Mouse (Mus musculus) hindbrain, embryonic 16.5 days (tissue): ENCODE measurements around the gene Prss30. TPM values are rescaled to one million over a fixed set of nuclear protein-coding genes. Genes with fewer than 3 reads are reported as not detected.

Source experiments
- ATAC-seq: fragments of 200-750 bp; cut with Nextera tagmentation; 2 replicates; pipeline ENCODE4 v1.8.0; 2017; ENCODE audit warnings: moderate TSS enrichment, moderate library complexity
- H3K27ac ChIP-seq: fragments of 300-500 bp; sonication (generic); 2 replicates; pipeline ENCODE4 v1.5.1; 2014; ENCODE audit warnings: low read depth, mild to moderate bottlenecking, control low read depth, low read length, moderate library complexity
- H3K27me3 ChIP-seq: fragments of 300-500 bp; sonication (generic); replicated peaks from 2 replicates; pipeline ENCODE4 v1.6.1; 2014; ENCODE audit warnings: low read length; ENCODE audit not compliant: control insufficient read depth, insufficient read depth
- H3K36me3 ChIP-seq: fragments of 300-500 bp; sonication (generic); 2 replicates; pipeline ENCODE4 v1.6.1; 2014; ENCODE audit warnings: mild to moderate bottlenecking, low read length, moderate library complexity, mixed read lengths; ENCODE audit not compliant: control insufficient read depth, insufficient read depth
- H3K4me1 ChIP-seq: fragments of 300-500 bp; sonication (generic); 2 replicates; pipeline ENCODE4 v1.6.1; 2014; ENCODE audit warnings: low read depth, low read length; ENCODE audit not compliant: control insufficient read depth, insufficient read depth
- H3K4me2 ChIP-seq: fragments of 300-500 bp; sonication (generic); 2 replicates; pipeline ENCODE4 v1.6.1; 2014; ENCODE audit warnings: mild to moderate bottlenecking, low read length, control low read depth, moderate library complexity
- H3K4me3 ChIP-seq: fragments of 300-500 bp; sonication (generic); 2 replicates; pipeline ENCODE4 v1.5.1; 2014; ENCODE audit warnings: mild to moderate bottlenecking, low read length, control low read depth, moderate library complexity
- H3K9ac ChIP-seq: fragments of 300-500 bp; sonication (generic); 2 replicates; pipeline ENCODE4 v1.6.1; 2014; ENCODE audit warnings: low read depth, mild to moderate bottlenecking, control low read depth, low read length, moderate library complexity
- H3K9me3 ChIP-seq: fragments of 300-500 bp; sonication (generic); 2 replicates; pipeline ENCODE4 v1.6.1; 2014; ENCODE audit warnings: mild to moderate bottlenecking, low read length, moderate library complexity; ENCODE audit not compliant: control insufficient read depth
- WGBS: fragments of 180-500 bp; shearing (Covaris S2); extraction: QIAGEN DNeasy Blood & Tissue Kit; methylation state at CpG from one replicate; pipeline ENCODE4 v1.1.7; 2014; 5-methylcytosine and 5-hydroxymethylcytosine counted together
- polyA plus RNA-seq: library from polyadenylated mRNA; unstranded; fragments of >200 nt; fragmentation: Nextera tagmentation; extraction: Ambion mirVana; gene quantifications from 2 replicates; pipeline ENCODE4 v1.2.1, GENCODE M21; 2015

Gene Prss30
- polyA plus RNA-seq, 1 experiment from 2014 or later = not detected

- WGBS = 12% methylated on average over 31 of the region's 31 CpGs
- Histone ChIP-seq H3K9me3 (no peaks in the 10 kb centered on the region), H3K4me1 (peaks cover 7% of the 10 kb centered on the region), H3K4me3 (peak overlapping the region; percentile 36), H3K4me2 (peak overlapping the region; percentile 65), H3K27me3 (no peaks in the 10 kb centered on the region), H3K36me3 (no peaks in the 10 kb centered on the region), H3K9ac (peak overlapping the region; percentile 74), H3K27ac (peak overlapping the region; percentile 12; the same call in 1 of the 2 replicates)
- peak; percentile 86 for ATAC-seq
These were observed 13.4 kb upstream of the Prss30 start for GRCm38 (mm10) chr17:23993559-23994428.

- peak; percentile 69 for ATAC-seq
- Histone ChIP-seq H3K4me1 (peaks cover 7% of the 10 kb centered on the region), H3K27me3 (no peaks in the 10 kb centered on the region), H3K9ac (peak overlapping the region; percentile 43; the same call in 1 of the 2 replicates), H3K4me2 (peak overlapping the region; percentile 65), H3K9me3 (no peaks in the 10 kb centered on the region), H3K27ac (0 out of 2 replicates have a peak overlapping the region, but pooled peaks have one; percentile 23), H3K36me3 (no peaks in the 10 kb centered on the region), H3K4me3 (peak overlapping the region; percentile 36)
- WGBS = 73% methylated on average over 8 of the region's 9 CpGs
These were observed 12.6 kb upstream of the Prss30 start for GRCm38 (mm10) chr17:23992789-23993553.

GRCm38 (mm10) chr17:23989802-23990201 lies 9.4 kb upstream of the Prss30 start:
- no peaks in the 10 kb centered on the region for H3K27me3 ChIP-seq
- no peak overlapping the region for H3K4me2 ChIP-seq
- ATAC-seq = no peak
- no peak overlapping the region for H3K9ac ChIP-seq
- peaks cover 7% of the 10 kb centered on the region for H3K4me1 ChIP-seq
- 35% methylated on average over 2 of the region's 2 CpGs for WGBS
- H3K4me3 ChIP-seq = no peak overlapping the region
- no peaks in the 10 kb centered on the region for H3K36me3 ChIP-seq
- H3K9me3 ChIP-seq = no peaks in the 10 kb centered on the region
- no peak overlapping the region for H3K27ac ChIP-seq

- H3K9ac ChIP-seq = no peak overlapping the region
- no peak for ATAC-seq
- no peaks in the 10 kb centered on the region for H3K4me1 ChIP-seq
- no peaks in the 10 kb centered on the region for H3K9me3 ChIP-seq
- 80% methylated on average over 1 of the region's 1 CpGs for WGBS
- H3K36me3 ChIP-seq = no peaks in the 10 kb centered on the region
- H3K4me2 ChIP-seq = no peak overlapping the region
- H3K4me3 ChIP-seq = no peak overlapping the region
- no peaks in the 10 kb centered on the region for H3K27me3 ChIP-seq
- no peak overlapping the region for H3K27ac ChIP-seq
These were observed 4.6 kb upstream of the Prss30 start for GRCm38 (mm10) chr17:23984989-23985388.

GRCm38 (mm10) chr17:23982912-23983311 lies 2.5 kb upstream of the Prss30 start:
- Histone ChIP-seq H3K4me2 (no peak overlapping the region), H3K27me3 (no peaks in the 10 kb centered on the region), H3K4me3 (no peak overlapping the region), H3K9me3 (no peaks in the 10 kb centered on the region), H3K27ac (no peak overlapping the region), H3K36me3 (no peaks in the 10 kb centered on the region), H3K9ac (no peak overlapping the region), H3K4me1 (no peaks in the 10 kb centered on the region)
- ATAC-seq = no peak
- WGBS = 65% methylated on average over 4 of the region's 4 CpGs

GRCm38 (mm10) chr17:23979471-23979870 lies 895 bp downstream of the Prss30 start:
- H3K27ac ChIP-seq = no peak overlapping the region

GRCm38 (mm10) chr17:23976665-23977064 lies 3.7 kb downstream of the Prss30 start:
- H3K4me1 ChIP-seq = no peaks in the 10 kb centered on the region
- H3K27ac ChIP-seq = no peak overlapping the region
- no peak overlapping the region for H3K4me3 ChIP-seq
- no peaks in the 10 kb centered on the region for H3K36me3 ChIP-seq
- H3K27me3 ChIP-seq = no peaks in the 10 kb centered on the region
- no peak for ATAC-seq
- no peak overlapping the region for H3K9ac ChIP-seq
- no peak overlapping the region for H3K4me2 ChIP-seq
- H3K9me3 ChIP-seq = no peaks in the 10 kb centered on the region
- WGBS = 82% methylated on average over 4 of the region's 4 CpGs

More at GRCm38 (mm10) chr17:23979471-23979870, 895 bp downstream of the Prss30 start:
- Histone ChIP-seq H3K9ac (no peak overlapping the region), H3K4me2 (no peak overlapping the region), H3K4me3 (no peak overlapping the region), H3K36me3 (no peaks in the 10 kb centered on the region), H3K9me3 (no peaks in the 10 kb centered on the region), H3K27me3 (no peaks in the 10 kb centered on the region), H3K4me1 (no peaks in the 10 kb centered on the region)
- 80% methylated on average over 3 of the region's 3 CpGs for WGBS
- ATAC-seq = no peak

- no peak overlapping the region for H3K4me3 ChIP-seq
- no peak for ATAC-seq
- no peaks in the 10 kb centered on the region for H3K4me1 ChIP-seq
- no peaks in the 10 kb centered on the region for H3K36me3 ChIP-seq
- no peak overlapping the region for H3K4me2 ChIP-seq
- no peak overlapping the region for H3K27ac ChIP-seq
- no peaks in the 10 kb centered on the region for H3K9me3 ChIP-seq
- no peak overlapping the region for H3K9ac ChIP-seq
- 88% methylated on average over 9 of the region's 9 CpGs for WGBS
- H3K27me3 ChIP-seq = no peaks in the 10 kb centered on the region
These were observed 9.1 kb downstream of the Prss30 start for GRCm38 (mm10) chr17:23971315-23971714.

- Histone ChIP-seq H3K36me3 (no peaks in the 10 kb centered on the region), H3K9me3 (no peaks in the 10 kb centered on the region), H3K27ac (no peak overlapping the region), H3K4me3 (no peak overlapping the region), H3K4me1 (no peaks in the 10 kb centered on the region), H3K4me2 (no peak overlapping the region), H3K9ac (no peak overlapping the region), H3K27me3 (no peaks in the 10 kb centered on the region)
- 0% methylated on average over 1 of the region's 1 CpGs for WGBS
- ATAC-seq = no peak
These were observed 11.1 kb downstream of the Prss30 start for GRCm38 (mm10) chr17:23969231-23969630.
